Mouse (Mus musculus): ENCODE results near the gene Kcnj14. TPM values are rescaled to one million over a fixed set of nuclear protein-coding genes. Genes with fewer than 3 reads are reported as not detected.

Kcnj14 gene
- polyA plus RNA-seq, 1 experiment: 0.36 TPM

- H3K36me3 ChIP-seq (ENCODE audit: control insufficient read depth, insufficient read depth, low read length): no peaks in the 10 kb centered on the region
- no peak for TF ChIP-seq POLR2A (IDR thresholded peaks at IDR 0.05; ENCODE audit: control insufficient read depth, extremely low read depth, insufficient read depth, low read length, poor library complexity)
- no peak for TF ChIP-seq CTCF (IDR thresholded peaks at IDR 0.05; ENCODE audit: borderline replicate concordance, control insufficient read depth, extremely low read depth, insufficient read depth, low read length, poor library complexity)
- no peak overlapping the region for H3K4me3 ChIP-seq (ENCODE audit: control insufficient read depth, insufficient read depth, low read length)
- H3K4me1 ChIP-seq (replicated peaks; ENCODE audit: control insufficient read depth, insufficient read depth, low read length): peaks cover 19% of the 10 kb centered on the region
- WGBS: 7% methylated on average over 40 of the region's 42 CpGs
- H3K27ac ChIP-seq (ENCODE audit: control insufficient read depth, insufficient read depth, low read length): no peak overlapping the region
- H3K27me3 ChIP-seq (ENCODE audit: control insufficient read depth, insufficient read depth, low read length): peaks cover 10% of the 10 kb centered on the region; the same call in 1 of the 2 replicates
- DNase-seq: no peak
These were observed 39.0 kb downstream of the Kcnj14 start for GRCm38 (mm10) chr7:45785388-45786135.

GRCm38 (mm10) chr7:45784524-45785372, 39.8 kb downstream of the Kcnj14 start, which contains the start of gene Sult2b1:
Gene Sult2b1, minus strand, starts transcription at chr7:45784669.
- peaks cover 10% of the 10 kb centered on the region; the same call in 1 of the 2 replicates for H3K27me3 ChIP-seq (ENCODE audit: control insufficient read depth, insufficient read depth, low read length)
- H3K27ac ChIP-seq (ENCODE audit: control insufficient read depth, insufficient read depth, low read length): no peak within 1 kb of the TSS
- no peak for DNase-seq
- H3K36me3 ChIP-seq (ENCODE audit: control insufficient read depth, insufficient read depth, low read length): no peaks in the 10 kb centered on the region
- 35% methylated on average over 19 of the region's 20 CpGs for WGBS
- TF ChIP-seq CTCF (IDR thresholded peaks at IDR 0.05; ENCODE audit: borderline replicate concordance, control insufficient read depth, extremely low read depth, insufficient read depth, low read length, poor library complexity) (no peak), POLR2A (IDR thresholded peaks at IDR 0.05; ENCODE audit: control insufficient read depth, extremely low read depth, insufficient read depth, low read length, poor library complexity) (no peak)
- peak within 1 kb of the TSS; percentile 64 for H3K4me3 ChIP-seq (ENCODE audit: control insufficient read depth, insufficient read depth, low read length)
- H3K4me1 ChIP-seq (replicated peaks; ENCODE audit: control insufficient read depth, insufficient read depth, low read length): peaks cover 21% of the 10 kb centered on the region

- Histone ChIP-seq H3K4me1 (replicated peaks; ENCODE audit: control insufficient read depth, insufficient read depth, low read length) (peaks cover 31% of the 10 kb centered on the region), H3K36me3 (ENCODE audit: control insufficient read depth, insufficient read depth, low read length) (no peaks in the 10 kb centered on the region), H3K27ac (ENCODE audit: control insufficient read depth, insufficient read depth, low read length) (no peak within 1 kb of the TSS), H3K27me3 (ENCODE audit: control insufficient read depth, insufficient read depth, low read length) (peaks cover 10% of the 10 kb centered on the region; the same call in 1 of the 2 replicates), H3K4me3 (ENCODE audit: control insufficient read depth, insufficient read depth, low read length) (peak within 1 kb of the TSS; percentile 64)
- TF ChIP-seq POLR2A (IDR thresholded peaks at IDR 0.05; ENCODE audit: control insufficient read depth, extremely low read depth, insufficient read depth, low read length, poor library complexity) (0 out of 2 replicates have a peak, but pooled peaks have one; percentile 27), CTCF (IDR thresholded peaks at IDR 0.05; ENCODE audit: borderline replicate concordance, control insufficient read depth, extremely low read depth, insufficient read depth, low read length, poor library complexity) (no peak)
- 2% methylated on average over 38 of the region's 38 CpGs for WGBS
- peak; percentile 51 for DNase-seq
These were observed 41.0 kb downstream of the Kcnj14 start, which contains the start of gene Lmtk3 for GRCm38 (mm10) chr7:45783511-45784091. Gene Lmtk3, plus strand, starts transcription at chr7:45783738.

GRCm38 (mm10) chr7:45782271-45782670, 42.3 kb downstream of the Kcnj14 start:
- Histone ChIP-seq H3K36me3 (ENCODE audit: control insufficient read depth, insufficient read depth, low read length) (no peaks in the 10 kb centered on the region), H3K27me3 (ENCODE audit: control insufficient read depth, insufficient read depth, low read length) (peaks cover 10% of the 10 kb centered on the region; the same call in 1 of the 2 replicates), H3K4me3 (ENCODE audit: control insufficient read depth, insufficient read depth, low read length) (no peak overlapping the region), H3K4me1 (replicated peaks; ENCODE audit: control insufficient read depth, insufficient read depth, low read length) (peaks cover 31% of the 10 kb centered on the region), H3K27ac (ENCODE audit: control insufficient read depth, insufficient read depth, low read length) (no peak overlapping the region)
- 73% methylated on average over 4 of the region's 4 CpGs for WGBS
- DNase-seq: no peak
- TF ChIP-seq POLR2A (IDR thresholded peaks at IDR 0.05; ENCODE audit: control insufficient read depth, extremely low read depth, insufficient read depth, low read length, poor library complexity): no peak
- TF ChIP-seq CTCF (IDR thresholded peaks at IDR 0.05; ENCODE audit: borderline replicate concordance, control insufficient read depth, extremely low read depth, insufficient read depth, low read length, poor library complexity): no peak

DNA sequence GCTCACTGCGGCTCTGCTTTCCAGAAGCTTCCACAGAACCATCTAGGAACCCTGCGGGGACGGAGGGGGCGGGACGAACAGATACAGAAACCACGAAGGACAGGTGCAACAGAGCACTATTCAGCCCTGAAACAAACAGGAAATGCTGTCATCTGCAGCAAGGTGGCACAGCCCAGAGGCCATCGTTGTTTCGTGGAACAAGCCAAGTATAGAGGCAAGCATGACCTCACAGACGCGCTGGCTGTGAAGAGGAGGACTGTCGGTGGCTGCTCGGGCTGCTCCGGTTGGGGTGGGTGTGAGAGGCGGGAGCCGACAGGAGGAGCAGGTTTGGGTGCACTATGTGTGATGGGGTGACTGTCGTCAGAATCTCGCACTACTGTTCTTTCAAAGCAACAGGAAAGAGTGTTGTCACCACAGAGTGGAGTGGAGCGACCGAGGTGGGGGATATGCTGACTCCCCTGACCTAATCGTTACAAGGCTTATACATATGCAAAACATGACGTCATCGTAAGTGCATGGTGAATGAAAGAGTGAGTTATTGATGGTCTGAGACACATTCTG, 45.4 kb downstream of the Kcnj14 start:
- Histone ChIP-seq H3K36me3 (ENCODE audit: control insufficient read depth, insufficient read depth, low read length) (no peaks in the 10 kb centered on the region), H3K4me1 (replicated peaks; ENCODE audit: control insufficient read depth, insufficient read depth, low read length) (peaks cover 18% of the 10 kb centered on the region), H3K4me3 (ENCODE audit: control insufficient read depth, insufficient read depth, low read length) (peak overlapping the region; percentile 28), H3K27ac (ENCODE audit: control insufficient read depth, insufficient read depth, low read length) (peak overlapping the region; percentile 27), H3K27me3 (ENCODE audit: control insufficient read depth, insufficient read depth, low read length) (no peaks in the 10 kb centered on the region; the same call in 1 of the 2 replicates)
- TF ChIP-seq POLR2A (IDR thresholded peaks at IDR 0.05; ENCODE audit: control insufficient read depth, extremely low read depth, insufficient read depth, low read length, poor library complexity) (0 out of 2 replicates have a peak, but pooled peaks have one; percentile 22), CTCF (IDR thresholded peaks at IDR 0.05; ENCODE audit: borderline replicate concordance, control insufficient read depth, extremely low read depth, insufficient read depth, low read length, poor library complexity) (no peak)
- WGBS: 3% methylated on average over 22 of the region's 22 CpGs
- DNase-seq: peak; percentile 66

Data from thymus, adult 2 months (tissue).